Mouse (Mus musculus): ENCODE data around the gene Ccdc138. TPM values are rescaled to one million over a fixed set of nuclear protein-coding genes. Genes with fewer than 3 reads are reported as not detected.

Gene Ccdc138
- total RNA-seq, 2 experiments from 2014 or later = 3.9 to 5.2 TPM

Other genes with a start within 250 kb of the Ccdc138 start
- 10 to 100 TPM; 75.2 to 81.7 TPM for gene Gcc2, start 242.5 kb upstream of the Ccdc138 start, total RNA-seq (2021)
- 10 to 100 TPM; 24.5 to 25.0 TPM for gene Lims1, start 174.5 kb upstream of the Ccdc138 start, total RNA-seq (2021)
- gene Ranbp2, start 51.0 kb upstream of the Ccdc138 start, total RNA-seq (2021) = 10 to 100 TPM; 70.2 to 77.3 TPM
- under 1 TPM; 0.21 to 0.25 TPM for gene Edar, start 177.7 kb downstream of the Ccdc138 start, total RNA-seq (2021)
- gene Gm17542, start 220.3 kb downstream of the Ccdc138 start, total RNA-seq (2021) = not detected